Mouse (Mus musculus) left cerebral cortex, postnatal 4 days (tissue): ENCODE measurements around the gene Zfp385a. TPM values are rescaled to one million over a fixed set of nuclear protein-coding genes. Genes with fewer than 3 reads are reported as not detected.
A peak's percentile ranks its signal among the peaks of the same experiment; 100 is the strongest.

Experiments
- DNase-seq: peaks from one replicate; pipeline ENCODE4 v3.0.0-alpha.2; 2022
- intact Hi-C: fragments of 180-260 bp; cut with DNase I; formaldehyde crosslinking; loops from one replicate; pipeline ENCODE4 v1.15.1; 2025
- total RNA-seq, 2 experiments: library from RNA; stranded (reverse); gene quantifications; 2 replicates each; pipeline ENCODE4 v1.2.3; 2021

The Zfp385a gene
- total RNA-seq, 2 experiments from 2014 or later: 47.8 to 52.7 TPM

DNA sequence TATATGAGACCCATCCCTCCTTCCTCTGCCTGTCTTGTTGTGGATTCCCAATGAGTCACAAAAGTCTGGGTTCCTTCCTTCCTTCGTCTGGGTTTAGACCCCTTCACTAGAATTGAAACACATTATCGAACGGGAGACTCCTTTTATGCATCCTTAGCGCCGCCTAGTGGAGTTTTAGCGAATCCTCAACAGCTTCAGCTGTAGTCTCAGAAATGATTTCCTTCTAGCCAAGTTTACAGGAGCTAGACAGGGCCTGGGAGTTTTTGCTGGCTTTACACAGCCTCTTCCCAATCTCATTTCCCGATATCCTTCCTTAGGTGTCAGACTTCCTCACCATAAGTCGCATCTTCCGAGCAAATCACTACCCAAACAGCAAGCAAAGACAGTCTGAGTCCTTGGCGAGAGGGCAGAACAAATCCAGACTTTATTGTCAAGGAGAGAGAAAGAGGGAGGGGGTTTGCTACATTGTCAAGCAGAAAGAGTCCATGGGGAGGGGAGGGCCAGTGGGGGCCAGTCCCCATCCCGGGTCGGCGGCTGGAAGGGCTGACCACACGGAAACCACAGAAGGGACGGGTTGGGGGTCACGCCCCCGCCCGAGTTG lies 26.3 kb downstream of the Zfp385a start:
- intact Hi-C loops: no loop called here
- DNase-seq: peak; percentile 56

DNA sequence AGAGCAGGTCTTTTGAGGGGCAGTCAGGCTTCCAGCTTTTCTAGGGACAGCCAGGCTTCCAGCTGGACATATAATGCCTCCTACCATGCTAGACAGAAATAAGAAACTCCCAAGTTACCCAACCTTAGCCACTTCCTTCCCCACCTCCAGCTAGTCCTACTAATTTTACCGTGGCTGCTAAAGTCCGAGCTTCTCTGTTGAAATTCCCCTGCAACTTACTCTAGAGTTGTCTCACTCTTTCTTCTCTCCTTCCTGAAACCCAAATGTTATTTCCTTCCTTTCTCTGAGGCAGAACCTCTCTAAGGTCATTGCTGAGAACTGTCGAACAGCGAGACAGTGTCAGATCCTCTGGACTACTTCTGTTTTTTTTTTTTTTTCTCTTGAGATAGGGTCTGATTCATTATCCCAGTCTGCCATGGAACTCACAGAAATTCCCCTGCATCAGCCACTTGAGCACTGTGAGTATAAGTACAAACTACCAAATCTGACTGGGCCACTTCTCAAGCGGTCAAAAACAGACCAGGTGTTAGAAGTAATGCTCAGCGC lies 29.5 kb downstream of the Zfp385a start, which contains the start of gene Gpr84:
Gpr84 (minus strand) TSS at position 248 of the 546 bp plus-strand sequence.
- no peak for DNase-seq
- intact Hi-C loops: no loop called here

DNA sequence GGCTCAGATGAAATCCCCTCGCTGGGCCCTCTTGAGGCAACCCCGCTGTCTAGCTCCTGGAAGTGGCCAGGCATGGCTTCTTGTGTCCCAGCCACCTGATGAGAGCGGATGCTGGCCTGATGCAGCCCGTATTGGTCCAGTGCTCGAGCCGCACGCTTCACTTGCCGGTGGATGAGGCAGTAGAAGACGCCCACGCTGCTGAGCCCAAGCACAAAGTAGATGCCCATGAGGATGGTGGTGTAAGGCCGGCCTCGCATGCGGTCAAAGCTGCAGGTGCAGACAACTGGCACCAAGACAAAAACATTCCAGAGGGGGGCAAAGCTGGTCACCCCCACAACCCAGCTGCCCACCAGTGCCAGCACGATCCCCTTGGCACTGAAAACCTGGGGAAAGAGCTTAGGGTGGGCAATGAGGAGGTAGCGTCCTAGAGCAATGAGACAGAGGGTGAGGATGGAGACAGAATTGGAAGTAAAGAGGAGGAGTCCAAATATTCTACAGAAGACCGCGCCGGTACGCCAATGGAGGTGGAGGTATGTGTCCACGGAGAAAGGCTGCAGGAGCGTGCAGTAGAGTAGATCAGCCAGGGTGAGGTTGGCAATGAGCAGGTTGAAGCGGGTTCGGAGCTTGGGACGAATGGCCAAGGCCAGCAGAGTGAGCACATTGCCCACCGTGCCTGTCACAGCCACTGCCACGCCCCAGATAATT lies 30.9 kb downstream of the Zfp385a start:
- DNase-seq: no peak
- intact Hi-C loops: loop anchor here (5.0 kb wide), 3 partner anchors 112 to 317 kb away; partner anchors contain the start of gene Hoxc8

DNA sequence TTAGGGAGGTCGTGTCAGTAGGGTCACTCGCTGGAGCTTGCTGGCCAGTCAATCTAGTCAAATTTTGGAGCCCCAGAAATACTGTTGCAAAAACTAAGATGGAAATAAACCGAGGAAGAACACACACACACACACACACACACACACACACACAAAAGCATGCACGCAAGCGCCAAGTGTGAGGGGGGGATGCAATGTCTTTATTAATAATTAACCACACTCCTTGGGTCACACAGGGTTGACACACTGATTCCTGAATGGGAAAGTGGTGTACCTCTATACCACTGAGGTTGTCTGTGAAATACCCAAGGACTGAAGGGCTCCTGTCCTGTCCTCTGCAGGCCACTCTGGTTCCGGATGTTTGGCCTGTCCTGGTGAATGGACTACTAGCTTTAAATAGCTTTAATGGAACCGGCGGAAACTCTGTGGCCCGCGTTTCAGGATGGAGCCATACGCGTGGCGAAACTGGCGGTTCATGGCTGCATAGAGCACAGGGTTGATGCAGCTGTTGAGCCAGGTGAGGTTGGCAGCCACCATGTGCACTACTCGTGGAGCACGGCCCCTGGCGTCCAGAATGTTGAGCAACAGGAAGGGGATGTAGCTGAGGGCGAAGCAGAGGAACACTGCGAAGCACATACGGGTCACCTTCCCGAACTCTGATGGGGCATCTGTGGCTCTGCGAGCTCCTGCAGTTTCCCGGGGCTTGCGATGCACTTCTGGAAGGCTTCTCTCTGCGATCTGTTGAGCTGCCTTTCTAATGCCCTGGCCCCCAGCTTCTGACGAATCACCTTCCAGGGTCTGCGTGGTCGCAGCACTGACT lies 31.6 kb downstream of the Zfp385a start:
- DNase-seq: no peak
- intact Hi-C loops: loop anchor here (5.0 kb wide), 3 partner anchors 111 to 316 kb away; partner anchors contain the start of gene Hoxc8

DNA sequence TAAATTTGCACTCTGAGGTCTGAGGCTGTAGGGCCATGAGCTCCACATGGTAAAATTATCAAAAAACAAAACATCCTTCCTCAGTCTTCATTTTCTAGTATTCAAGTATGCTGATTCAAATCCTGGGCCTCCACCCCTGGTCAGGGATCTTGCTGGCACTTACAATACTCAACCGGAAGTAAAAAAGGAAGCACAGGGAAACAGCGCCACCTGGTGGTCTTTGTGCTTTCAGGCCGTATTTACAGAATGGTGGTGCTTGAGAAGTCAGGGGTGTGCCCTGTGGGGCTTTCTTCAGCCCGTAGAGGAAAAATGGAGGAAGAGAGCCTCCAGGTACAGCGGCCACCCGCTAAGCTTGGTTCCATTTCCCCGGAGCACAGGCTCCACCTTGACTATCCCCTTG lies 32.8 kb downstream of the Zfp385a start:
- peak; percentile 94 for DNase-seq
- intact Hi-C loops: loop anchor here (2.0 to 5.0 kb wide), 4 partner anchors 66 to 315 kb away; partner anchors contain the start of genes Hnrnpa1 and Hoxc8

DNA sequence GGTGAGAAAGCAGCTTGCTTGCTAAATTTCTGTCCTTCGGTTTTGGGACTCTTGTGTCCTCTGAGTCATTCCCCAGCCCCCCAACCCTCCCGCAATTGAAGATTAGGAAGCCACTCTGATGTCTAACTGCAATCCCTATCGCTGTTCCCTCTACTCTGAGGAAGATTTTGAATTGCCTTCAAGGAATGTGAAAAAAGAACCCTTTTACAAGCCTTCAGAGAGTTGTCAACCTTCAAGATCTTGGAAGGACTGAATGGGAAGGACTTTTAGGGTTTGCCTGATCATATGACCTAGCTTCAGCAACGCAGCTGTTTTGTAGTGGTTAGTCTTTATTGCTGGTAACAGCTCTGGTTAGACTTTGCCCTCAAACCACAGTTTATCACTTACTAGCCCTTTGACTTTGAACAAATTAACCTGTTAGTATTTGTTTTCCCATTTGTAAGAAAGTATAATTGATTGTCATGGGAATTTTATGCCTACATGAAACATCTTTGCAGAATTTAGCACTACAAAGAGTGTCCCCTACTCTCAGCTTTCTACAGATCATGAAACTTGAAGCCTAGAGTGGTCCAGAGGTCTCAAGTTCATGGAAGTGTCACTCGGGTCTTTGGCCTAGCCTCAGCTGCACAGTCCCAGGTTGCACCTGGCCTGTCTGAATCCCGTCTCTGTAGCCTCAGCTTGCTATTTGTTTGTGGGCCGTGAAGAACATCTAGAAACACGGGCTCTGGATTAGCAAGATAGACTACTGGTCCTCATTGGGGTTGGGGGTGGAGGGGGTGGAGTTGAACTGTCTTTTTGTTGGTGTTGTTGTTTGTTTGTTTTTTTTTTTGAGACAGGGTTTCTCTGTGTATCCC lies 33.9 kb downstream of the Zfp385a start:
- intact Hi-C loops: loop anchor here (2.0 to 5.0 kb wide), 4 partner anchors 65 to 314 kb away; partner anchors contain the start of genes Hnrnpa1 and Hoxc8
- no peak for DNase-seq

DNA sequence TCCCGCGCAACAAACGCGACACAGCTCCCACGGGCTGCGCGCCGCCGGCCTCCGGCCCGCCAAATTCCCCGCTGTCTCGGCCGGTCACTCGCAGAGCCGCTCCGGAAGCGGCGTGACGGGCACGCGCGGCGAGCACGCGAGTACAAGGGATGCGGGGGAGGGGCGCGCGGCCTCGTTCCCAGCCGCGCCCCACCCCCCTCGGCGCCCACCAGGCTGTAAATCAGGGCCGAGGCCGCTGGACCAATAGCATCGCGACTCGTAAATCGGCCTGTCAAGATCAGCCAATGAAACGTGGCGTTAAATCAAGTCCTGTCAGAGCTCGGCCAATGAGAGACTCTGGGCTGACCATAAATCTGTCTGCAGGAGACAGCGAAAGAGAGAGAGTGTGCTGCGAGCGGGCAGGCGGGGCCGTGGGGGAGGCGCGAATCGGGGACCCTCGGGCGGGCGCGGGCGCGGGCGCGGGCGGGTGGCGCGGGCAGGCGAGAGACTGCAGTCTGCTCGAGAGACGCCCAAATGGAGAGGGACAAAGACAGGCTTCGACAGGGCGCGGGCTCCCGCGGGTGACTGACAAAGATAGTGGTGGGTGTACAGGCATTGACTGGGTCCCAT lies 34.7 kb downstream of the Zfp385a start:
- peak; percentile 99 for DNase-seq
- intact Hi-C loops: loop anchor here (5.0 kb wide), 3 partner anchors 108 to 313 kb away; partner anchors contain the start of gene Hoxc8

DNA sequence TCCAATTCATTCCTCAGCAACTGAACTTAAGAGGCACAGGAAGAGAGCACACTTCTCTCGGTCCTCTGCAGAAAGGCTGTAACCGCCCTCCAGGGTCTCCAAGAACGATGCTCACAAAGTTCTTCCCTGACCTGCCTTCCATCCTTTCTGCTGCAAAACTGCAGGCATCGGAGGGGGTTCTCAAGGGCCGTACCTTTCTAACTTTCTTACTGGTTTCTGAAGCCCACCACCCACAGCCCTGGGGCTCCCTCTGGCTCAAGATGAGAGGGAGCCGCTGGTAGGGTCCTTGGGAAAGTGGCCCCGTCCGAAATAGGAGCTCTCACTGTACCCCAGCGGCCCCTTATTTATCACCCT lies 35.3 kb downstream of the Zfp385a start:
- DNase-seq: no peak
- intact Hi-C loops: no loop called here

DNA sequence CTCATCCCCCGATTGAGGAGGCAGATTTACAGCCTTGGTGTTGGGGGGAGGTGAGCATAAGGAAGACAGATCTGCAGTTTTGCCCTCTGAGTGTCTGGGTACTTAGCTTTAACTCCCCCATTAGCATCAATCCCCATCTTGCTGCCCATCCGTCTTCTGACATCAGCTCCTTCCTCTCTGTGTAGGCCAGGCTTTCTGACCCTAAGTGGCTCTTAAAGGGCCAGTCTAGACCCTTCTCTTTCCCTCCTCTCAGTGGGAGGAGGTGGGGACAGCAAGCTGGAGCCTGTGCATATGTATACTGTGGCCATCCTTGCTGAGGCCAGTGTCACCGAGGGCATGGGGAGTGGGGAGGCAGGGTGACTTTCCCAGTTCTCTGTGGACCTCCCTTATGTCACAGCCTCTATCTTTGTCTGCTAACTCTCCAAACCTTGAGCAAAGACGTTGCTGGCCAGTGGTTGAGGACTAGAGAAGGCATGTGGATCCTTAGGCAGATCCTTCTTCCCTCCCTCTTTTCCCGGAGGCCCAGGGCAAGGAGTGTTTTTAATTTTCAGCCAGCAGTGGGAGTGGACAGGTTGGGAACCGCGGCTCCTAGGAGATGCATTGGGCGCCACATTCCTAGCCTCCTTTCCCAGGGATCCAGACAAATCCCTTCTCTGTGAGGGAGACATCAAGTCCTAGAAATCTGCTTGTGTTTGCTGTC lies 35.8 kb downstream of the Zfp385a start:
- intact Hi-C loops: no loop called here
- no peak for DNase-seq

DNA sequence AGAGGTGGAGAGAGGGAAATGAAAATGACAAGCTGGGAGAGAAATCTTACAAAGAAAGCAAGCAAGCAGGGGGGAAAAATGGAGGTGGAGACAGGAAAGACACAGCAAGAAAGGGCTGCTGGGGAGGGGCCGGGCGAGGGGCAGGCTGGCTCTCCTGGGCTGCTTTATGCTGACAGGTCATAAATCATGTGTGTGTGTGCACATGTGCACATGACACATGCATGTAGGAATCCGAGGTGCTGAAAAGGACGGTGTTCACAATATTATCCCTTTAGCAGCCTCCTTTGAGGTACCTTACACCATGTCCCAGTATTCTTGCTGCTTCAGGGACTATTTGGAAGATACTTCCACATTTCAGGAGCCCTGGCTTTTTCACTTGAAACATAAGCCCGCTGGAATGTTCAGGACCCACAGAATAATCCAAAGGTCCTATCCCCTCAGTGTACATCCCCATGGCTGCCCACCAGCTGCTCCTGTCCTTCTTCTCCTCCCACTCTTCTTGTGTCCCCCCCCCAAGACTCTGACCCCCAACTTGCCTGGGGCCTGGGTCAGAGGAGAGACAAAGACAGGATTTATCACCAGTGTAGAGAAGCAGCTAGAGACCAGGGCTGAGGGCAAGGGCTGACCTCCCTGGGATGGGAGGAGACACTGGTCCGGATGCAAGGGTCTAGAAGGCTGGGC lies 37.4 kb downstream of the Zfp385a start:
- intact Hi-C loops: no loop called here
- DNase-seq: no peak

DNA sequence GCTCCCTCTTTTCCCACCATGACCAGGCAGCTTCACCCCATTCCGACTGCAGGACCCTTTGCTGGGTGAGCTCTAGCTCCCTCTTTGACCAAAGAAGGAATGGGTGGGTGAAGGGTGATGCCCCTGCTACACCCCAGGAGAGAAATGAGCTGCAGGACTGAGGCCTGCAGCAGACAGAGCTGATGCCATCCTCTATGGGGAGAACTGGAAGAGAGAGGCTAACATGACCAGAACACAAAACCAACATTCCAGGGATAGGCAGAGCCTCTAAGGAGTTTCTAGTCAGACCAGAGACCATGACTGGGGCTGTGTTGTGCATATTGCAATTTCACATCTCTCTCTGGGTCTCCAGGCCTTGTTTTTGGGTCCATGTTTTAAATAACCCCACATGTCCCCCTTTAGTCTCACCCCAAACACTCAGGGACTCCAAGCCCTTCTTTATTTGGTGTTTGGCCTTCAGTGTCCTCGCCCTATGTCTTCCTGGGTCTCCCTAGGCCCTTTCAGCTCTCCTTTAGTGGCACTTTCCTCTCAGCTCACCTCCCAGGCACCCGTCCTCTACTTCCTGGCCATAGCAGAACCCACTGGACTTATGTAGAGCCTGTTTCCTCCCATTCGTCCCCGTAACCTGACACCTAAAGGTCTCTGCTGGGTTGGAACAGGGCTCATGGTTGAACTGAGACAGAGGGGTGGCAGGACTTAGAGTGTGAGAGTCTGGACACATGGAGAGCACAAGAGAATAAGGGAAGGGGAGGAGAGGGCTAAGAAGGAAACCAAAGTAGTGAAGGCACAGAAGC lies 38.1 kb downstream of the Zfp385a start:
- intact Hi-C loops: no loop called here
- no peak for DNase-seq

DNA sequence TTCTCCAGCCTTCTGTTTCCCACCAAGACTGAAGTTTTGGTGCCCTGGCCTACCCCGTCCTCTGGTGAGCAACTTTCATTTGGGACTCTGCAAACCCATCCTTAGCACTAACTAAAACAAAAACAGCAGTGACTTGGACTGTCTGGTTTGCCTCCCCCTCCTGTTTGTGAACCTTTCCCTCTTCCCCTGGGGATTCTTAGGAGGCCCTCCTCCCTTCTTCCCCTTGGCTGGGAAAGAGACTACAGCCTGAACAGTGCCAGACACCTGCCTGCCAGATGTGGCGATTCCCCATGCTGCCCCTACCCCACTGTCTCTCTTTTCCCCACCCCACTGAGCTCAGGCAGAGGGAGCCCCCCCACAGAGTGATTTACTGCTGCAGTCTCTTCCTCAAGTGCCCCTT lies 38.8 kb downstream of the Zfp385a start:
- no peak for DNase-seq
- intact Hi-C loops: no loop called here

DNA sequence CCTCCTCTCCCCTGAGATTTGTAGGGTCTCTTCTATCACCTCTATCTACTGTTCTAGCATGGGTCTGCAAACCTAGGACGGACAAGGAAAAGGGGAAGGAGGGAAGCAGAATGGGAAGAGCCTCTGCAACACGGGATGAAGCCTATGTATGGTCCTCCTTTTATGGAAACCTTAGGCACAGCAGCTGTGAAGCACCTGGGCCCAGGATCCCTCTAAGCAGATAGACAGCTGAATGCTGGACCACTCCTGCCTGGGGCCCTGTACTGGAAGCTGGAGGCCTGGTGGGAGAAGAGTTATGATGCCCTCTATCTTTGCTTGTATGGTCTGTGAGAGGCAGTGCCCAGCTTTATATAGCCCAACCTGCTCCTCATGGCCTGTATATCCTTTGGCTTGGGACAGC lies 39.3 kb downstream of the Zfp385a start:
- no peak for DNase-seq
- intact Hi-C loops: no loop called here

DNA sequence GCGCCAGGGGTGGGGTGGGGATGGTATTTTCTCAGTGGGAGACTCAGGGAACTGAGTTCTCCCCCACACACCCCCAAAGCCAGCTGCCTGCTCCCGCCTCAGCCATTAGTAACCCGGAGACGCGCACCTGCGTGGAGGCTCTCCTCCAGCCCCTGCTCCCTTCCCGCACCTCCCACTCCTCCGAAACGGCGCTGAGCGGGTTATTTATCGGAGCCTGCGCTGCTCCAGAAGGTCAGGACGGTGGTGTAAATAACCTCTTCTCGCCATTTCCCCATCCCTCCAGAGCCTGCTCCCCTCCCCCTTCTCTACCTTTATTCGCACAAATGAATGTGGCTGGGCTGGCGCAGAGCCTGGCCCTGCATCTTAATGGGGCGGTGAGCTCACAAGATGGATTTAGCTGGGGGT lies 39.8 kb downstream of the Zfp385a start:
- peak; percentile 70 for DNase-seq
- intact Hi-C loops: no loop called here

DNA sequence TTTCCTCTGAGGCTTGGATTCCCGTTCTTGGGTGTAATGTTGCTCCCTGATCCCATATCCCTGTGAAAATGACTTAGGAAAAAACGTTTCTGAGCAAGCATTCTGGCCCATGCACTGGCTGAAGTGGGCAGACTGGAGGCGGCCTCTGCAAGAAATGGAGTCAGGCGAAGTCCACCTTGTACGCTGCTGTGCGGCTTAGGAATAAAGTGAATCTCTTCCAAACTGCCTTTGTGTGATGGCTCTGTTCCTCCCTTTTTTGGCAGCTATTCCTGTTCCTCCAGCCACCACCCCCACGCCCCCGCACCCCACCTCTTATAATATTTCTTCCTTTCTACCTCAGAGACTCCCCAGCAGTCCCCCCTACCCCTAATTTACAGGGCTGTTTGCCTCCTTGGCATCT lies 40.2 kb downstream of the Zfp385a start:
- intact Hi-C loops: no loop called here
- DNase-seq: no peak

DNA sequence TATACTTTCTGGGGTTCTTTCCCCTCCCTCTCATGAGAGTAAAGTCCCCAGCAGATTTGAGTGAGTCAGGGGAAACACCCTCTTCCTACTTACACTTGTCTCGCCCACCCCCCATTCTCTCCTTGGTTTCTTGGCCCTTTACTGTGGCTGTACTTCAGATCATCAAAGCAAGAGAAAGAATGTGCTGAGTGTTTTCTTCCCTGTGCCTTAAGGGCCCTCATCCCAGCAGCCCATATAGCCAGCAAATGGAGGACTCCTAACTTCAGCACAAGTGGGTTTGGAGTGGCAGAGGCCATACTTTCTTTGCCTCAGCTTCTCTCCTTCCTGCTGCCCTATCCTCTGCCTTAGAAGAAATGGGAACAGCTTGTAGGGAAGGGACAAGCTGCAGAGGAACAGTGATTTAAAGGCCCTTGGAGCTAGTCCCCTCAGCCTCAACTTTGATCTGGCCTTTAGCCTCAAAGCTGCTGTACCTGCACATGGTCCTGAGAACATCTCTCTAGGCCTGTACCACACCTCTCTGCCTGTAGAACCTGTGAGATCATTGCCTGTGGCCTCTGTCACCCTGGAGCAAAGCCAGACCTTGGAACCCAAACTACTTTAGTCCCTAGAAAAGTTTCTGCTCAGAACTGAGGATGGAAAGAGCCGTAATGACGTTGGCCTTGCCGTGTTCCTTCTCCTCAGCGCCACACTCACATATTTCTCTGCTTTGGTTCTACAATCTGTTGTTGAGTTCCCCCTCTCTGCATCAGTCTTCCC lies 40.9 kb downstream of the Zfp385a start:
- no peak for DNase-seq
- intact Hi-C loops: no loop called here

DNA sequence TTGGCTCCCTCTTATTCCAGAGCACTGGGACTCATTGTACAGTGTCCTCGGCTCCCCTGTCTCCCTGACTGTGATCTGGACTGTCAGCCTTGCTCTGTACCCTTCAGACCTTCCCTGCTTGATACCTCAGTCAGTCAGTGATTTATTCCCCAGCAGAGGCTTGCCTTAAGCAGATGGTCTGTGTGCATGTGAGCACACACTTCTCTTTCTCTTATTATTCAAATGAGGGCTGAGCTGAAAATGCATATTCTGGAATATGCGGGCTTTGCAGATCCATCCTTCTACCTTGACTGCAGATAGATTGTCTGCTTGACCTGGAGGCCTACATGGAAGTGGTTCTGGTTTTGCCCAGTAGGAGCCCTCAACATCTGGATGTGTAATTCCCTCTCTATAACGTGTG lies 41.9 kb downstream of the Zfp385a start:
- no peak for DNase-seq
- intact Hi-C loops: no loop called here
